Mouse (Mus musculus): ENCODE results near the gene Alyref. TPM values are rescaled to one million over a fixed set of nuclear protein-coding genes. Genes with fewer than 3 reads are reported as not detected.

Alyref gene
- polyA plus RNA-seq, 1 experiment from 2014 or later: 282 TPM

DNA sequence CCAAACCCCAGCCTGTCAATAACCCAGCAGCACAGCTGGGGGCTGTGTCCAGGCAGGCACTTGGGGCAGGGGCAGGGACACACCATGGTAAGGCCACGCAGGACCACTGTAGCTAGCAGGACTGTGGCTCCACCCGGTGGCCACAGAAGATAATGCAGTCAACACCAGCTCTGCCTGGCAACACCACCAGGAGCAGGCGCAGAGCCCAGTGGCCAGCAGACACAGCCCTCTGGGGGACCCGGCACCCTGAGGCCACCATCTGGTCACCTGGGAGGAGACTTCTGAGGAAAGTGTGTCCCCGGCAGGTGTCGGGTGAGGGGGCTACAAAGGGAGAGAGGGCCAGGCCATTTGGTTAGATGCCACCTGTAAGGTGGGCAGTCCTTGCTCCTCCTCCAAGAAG, 14.6 kb upstream of the Alyref start:
- Histone ChIP-seq H3K27ac (replicated peaks; ENCODE audit: low read depth, low read length) (no peak overlapping the region), H3K9me3 (ENCODE audit: control insufficient read depth, low read length) (no peaks in the 10 kb centered on the region), H3K4me3 (replicated peaks; ENCODE audit: low read depth, low read length) (no peak overlapping the region), H3K27me3 (ENCODE audit: control insufficient read depth, insufficient read depth, low read length) (no peaks in the 10 kb centered on the region), H3K9ac (replicated peaks; ENCODE audit: low read length) (no peak overlapping the region), H3K4me2 (ENCODE audit: low read length) (no peak overlapping the region), H3K36me3 (ENCODE audit: control insufficient read depth, insufficient read depth, low read length) (peaks cover 54% of the 10 kb centered on the region), H3K4me1 (ENCODE audit: control insufficient read depth, insufficient read depth, low read length) (peaks cover 7% of the 10 kb centered on the region)
- DNase-seq: peak; percentile 74
- 49% methylated on average over 6 of the region's 6 CpGs for WGBS
- 0 out of 2 replicates have a peak, but pooled peaks have one; percentile 21 for ATAC-seq (ENCODE audit: low FRiP score, low TSS enrichment)

- H3K9me3 ChIP-seq (ENCODE audit: control insufficient read depth, low read length): no peaks in the 10 kb centered on the region
- WGBS: 83% methylated on average over 9 of the region's 9 CpGs
- no peaks in the 10 kb centered on the region for H3K27me3 ChIP-seq (ENCODE audit: control insufficient read depth, insufficient read depth, low read length)
- H3K27ac ChIP-seq (replicated peaks; ENCODE audit: low read depth, low read length): no peak overlapping the region
- ATAC-seq (ENCODE audit: low FRiP score, low TSS enrichment) (no peak), DNase-seq (no peak)
- no peak overlapping the region for H3K9ac ChIP-seq (replicated peaks; ENCODE audit: low read length)
- no peak overlapping the region for H3K4me3 ChIP-seq (replicated peaks; ENCODE audit: low read depth, low read length)
- H3K4me2 ChIP-seq (ENCODE audit: low read length): no peak overlapping the region
- no peaks in the 10 kb centered on the region for H3K4me1 ChIP-seq (ENCODE audit: control insufficient read depth, insufficient read depth, low read length)
- H3K36me3 ChIP-seq (ENCODE audit: control insufficient read depth, insufficient read depth, low read length): peaks cover 71% of the 10 kb centered on the region
These were observed 12.4 kb upstream of the Alyref start for GRCm38 (mm10) chr11:120610477-120611046.

- H3K9ac ChIP-seq (replicated peaks; ENCODE audit: low read length): no peak overlapping the region
- no peaks in the 10 kb centered on the region for H3K9me3 ChIP-seq (ENCODE audit: control insufficient read depth, low read length)
- H3K27ac ChIP-seq (replicated peaks; ENCODE audit: low read depth, low read length): no peak overlapping the region
- no peaks in the 10 kb centered on the region for H3K27me3 ChIP-seq (ENCODE audit: control insufficient read depth, insufficient read depth, low read length)
- DNase-seq: no peak
- no peaks in the 10 kb centered on the region for H3K4me1 ChIP-seq (ENCODE audit: control insufficient read depth, insufficient read depth, low read length)
- no peak overlapping the region for H3K4me3 ChIP-seq (replicated peaks; ENCODE audit: low read depth, low read length)
- 32% methylated on average over 8 of the region's 8 CpGs for WGBS
- no peak overlapping the region for H3K4me2 ChIP-seq (ENCODE audit: low read length)
- peaks cover 80% of the 10 kb centered on the region for H3K36me3 ChIP-seq (ENCODE audit: control insufficient read depth, insufficient read depth, low read length)
- no peak for ATAC-seq (ENCODE audit: low FRiP score, low TSS enrichment)
These were observed 11.1 kb upstream of the Alyref start for GRCm38 (mm10) chr11:120609250-120609649.

GRCm38 (mm10) chr11:120608241-120609034, 10.3 kb upstream of the Alyref start, which contains the start of gene Npb:
TSS of gene Npb (plus strand) at chr11:120608477.
- no peak within 1 kb of the TSS for H3K27ac ChIP-seq (replicated peaks; ENCODE audit: low read depth, low read length)
- 0 out of 2 replicates have a peak within 1 kb of the TSS, but pooled peaks have one; percentile 7 for H3K9ac ChIP-seq (replicated peaks; ENCODE audit: low read length)
- H3K4me2 ChIP-seq (ENCODE audit: low read length): peak within 1 kb of the TSS; percentile 13
- peaks cover 80% of the 10 kb centered on the region for H3K36me3 ChIP-seq (ENCODE audit: control insufficient read depth, insufficient read depth, low read length)
- no peaks in the 10 kb centered on the region for H3K4me1 ChIP-seq (ENCODE audit: control insufficient read depth, insufficient read depth, low read length)
- peak; percentile 10 for DNase-seq
- no peak within 1 kb of the TSS; the same call in 1 of the 2 replicates for H3K4me3 ChIP-seq (replicated peaks; ENCODE audit: low read depth, low read length)
- no peak for ATAC-seq (ENCODE audit: low FRiP score, low TSS enrichment)
- H3K9me3 ChIP-seq (ENCODE audit: control insufficient read depth, low read length): no peaks in the 10 kb centered on the region
- WGBS: 5% methylated on average over 45 of the region's 45 CpGs
- H3K27me3 ChIP-seq (ENCODE audit: control insufficient read depth, insufficient read depth, low read length): no peaks in the 10 kb centered on the region

DNA sequence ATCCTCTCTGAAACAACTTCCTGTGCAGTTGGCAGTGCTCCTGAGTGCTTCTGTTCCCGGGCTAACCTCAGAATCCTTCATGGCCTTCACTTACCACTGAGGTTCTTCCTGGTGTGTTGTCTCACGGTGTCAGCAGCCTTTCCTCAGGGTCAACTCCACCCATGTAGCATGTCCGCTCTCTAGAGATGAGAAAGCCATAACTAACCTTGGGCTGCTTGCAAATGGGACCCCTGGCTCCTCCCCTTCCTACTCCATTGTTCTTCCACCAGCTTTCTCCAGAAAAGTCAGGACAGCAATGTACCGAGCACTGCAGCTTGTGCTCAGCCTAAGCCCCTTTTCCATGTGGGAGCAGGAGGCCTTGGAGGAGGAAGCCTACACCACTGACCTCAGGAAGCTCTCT, 8.6 kb upstream of the Alyref start:
- no peaks in the 10 kb centered on the region for H3K9me3 ChIP-seq (ENCODE audit: control insufficient read depth, low read length)
- ATAC-seq (ENCODE audit: low FRiP score, low TSS enrichment) (no peak), DNase-seq (no peak)
- 81% methylated on average over 4 of the region's 4 CpGs for WGBS
- H3K4me3 ChIP-seq (replicated peaks; ENCODE audit: low read depth, low read length): no peak overlapping the region
- H3K4me2 ChIP-seq (ENCODE audit: low read length): no peak overlapping the region
- no peak overlapping the region for H3K27ac ChIP-seq (replicated peaks; ENCODE audit: low read depth, low read length)
- no peaks in the 10 kb centered on the region for H3K27me3 ChIP-seq (ENCODE audit: control insufficient read depth, insufficient read depth, low read length)
- no peaks in the 10 kb centered on the region for H3K4me1 ChIP-seq (ENCODE audit: control insufficient read depth, insufficient read depth, low read length)
- H3K9ac ChIP-seq (replicated peaks; ENCODE audit: low read length): no peak overlapping the region
- peaks cover 78% of the 10 kb centered on the region for H3K36me3 ChIP-seq (ENCODE audit: control insufficient read depth, insufficient read depth, low read length)

GRCm38 (mm10) chr11:120605667-120606066, 7.5 kb upstream of the Alyref start:
- Histone ChIP-seq H3K4me3 (replicated peaks; ENCODE audit: low read depth, low read length) (no peak overlapping the region), H3K9ac (replicated peaks; ENCODE audit: low read length) (no peak overlapping the region), H3K4me1 (ENCODE audit: control insufficient read depth, insufficient read depth, low read length) (no peaks in the 10 kb centered on the region), H3K4me2 (ENCODE audit: low read length) (no peak overlapping the region), H3K27ac (replicated peaks; ENCODE audit: low read depth, low read length) (no peak overlapping the region), H3K36me3 (ENCODE audit: control insufficient read depth, insufficient read depth, low read length) (peaks cover 73% of the 10 kb centered on the region), H3K9me3 (ENCODE audit: control insufficient read depth, low read length) (no peaks in the 10 kb centered on the region), H3K27me3 (ENCODE audit: control insufficient read depth, insufficient read depth, low read length) (no peaks in the 10 kb centered on the region)
- DNase-seq: no peak
- ATAC-seq (ENCODE audit: low FRiP score, low TSS enrichment): no peak
- WGBS: 90% methylated on average over 7 of the region's 7 CpGs

GRCm38 (mm10) chr11:120603545-120603944, 5.4 kb upstream of the Alyref start:
- ATAC-seq (ENCODE audit: low FRiP score, low TSS enrichment) (no peak), DNase-seq (no peak)
- Histone ChIP-seq H3K9me3 (ENCODE audit: control insufficient read depth, low read length) (no peaks in the 10 kb centered on the region), H3K4me3 (replicated peaks; ENCODE audit: low read depth, low read length) (no peak overlapping the region), H3K4me1 (ENCODE audit: control insufficient read depth, insufficient read depth, low read length) (peaks cover 8% of the 10 kb centered on the region), H3K27me3 (ENCODE audit: control insufficient read depth, insufficient read depth, low read length) (no peaks in the 10 kb centered on the region), H3K27ac (replicated peaks; ENCODE audit: low read depth, low read length) (no peak overlapping the region), H3K4me2 (ENCODE audit: low read length) (no peak overlapping the region), H3K36me3 (ENCODE audit: control insufficient read depth, insufficient read depth, low read length) (peaks cover 60% of the 10 kb centered on the region), H3K9ac (replicated peaks; ENCODE audit: low read length) (no peak overlapping the region)
- WGBS: 87% methylated on average over 2 of the region's 2 CpGs

- peaks cover 55% of the 10 kb centered on the region for H3K36me3 ChIP-seq (ENCODE audit: control insufficient read depth, insufficient read depth, low read length)
- no peak overlapping the region for H3K4me3 ChIP-seq (replicated peaks; ENCODE audit: low read depth, low read length)
- 94% methylated on average over 3 of the region's 3 CpGs for WGBS
- no peak overlapping the region for H3K9ac ChIP-seq (replicated peaks; ENCODE audit: low read length)
- no peak overlapping the region for H3K27ac ChIP-seq (replicated peaks; ENCODE audit: low read depth, low read length)
- ATAC-seq (ENCODE audit: low FRiP score, low TSS enrichment): no peak
- no peaks in the 10 kb centered on the region for H3K27me3 ChIP-seq (ENCODE audit: control insufficient read depth, insufficient read depth, low read length)
- H3K9me3 ChIP-seq (ENCODE audit: control insufficient read depth, low read length): no peaks in the 10 kb centered on the region
- H3K4me1 ChIP-seq (ENCODE audit: control insufficient read depth, insufficient read depth, low read length): peaks cover 17% of the 10 kb centered on the region
- H3K4me2 ChIP-seq (ENCODE audit: low read length): no peak overlapping the region
- no peak for DNase-seq
These were observed 2.6 kb upstream of the Alyref start for GRCm38 (mm10) chr11:120600716-120601115.

Data from midbrain, embryonic 14.5 days (tissue).